Mouse (Mus musculus) heart, postnatal 0 days (tissue): ENCODE data around the gene Inpp5e. TPM values are rescaled to one million over a fixed set of nuclear protein-coding genes. Genes with fewer than 3 reads are reported as not detected.

ENCODE experiments used
- ATAC-seq: fragments of 200-750 bp; cut with Nextera tagmentation; 2 replicates; pipeline ENCODE4 v1.8.0; 2017; ENCODE audit warnings: low read depth, moderate number of reproducible peaks, moderate library complexity; ENCODE audit not compliant: insufficient read depth
- DNase-seq: peaks from one replicate; pipeline ENCODE4 v3.0.0-alpha.2; 2016; ENCODE audit warnings: low spot score
- H3K27ac ChIP-seq: fragments of 300-500 bp; sonication (generic); 2 replicates; pipeline ENCODE4 v1.5.1; 2014; ENCODE audit warnings: low read depth, mild to moderate bottlenecking
- H3K27me3 ChIP-seq: fragments of 300-500 bp; sonication (generic); 2 replicates; pipeline ENCODE4 v1.6.1; 2014; ENCODE audit warnings: low read length, mixed read lengths; ENCODE audit not compliant: control insufficient read depth, insufficient read depth
- H3K36me3 ChIP-seq: fragments of 300-500 bp; sonication (generic); replicated peaks from 2 replicates; pipeline ENCODE4 v1.6.1; 2014; ENCODE audit warnings: low read length, mixed read lengths; ENCODE audit not compliant: control insufficient read depth, insufficient read depth
- H3K4me1 ChIP-seq: fragments of 300-500 bp; sonication (generic); 2 replicates; pipeline ENCODE4 v1.6.1; 2014; ENCODE audit warnings: antibody characterized with exemption; ENCODE audit not compliant: control insufficient read depth, insufficient read depth
- H3K4me2 ChIP-seq: fragments of 300-500 bp; sonication (generic); 2 replicates; pipeline ENCODE4 v1.6.1; 2014; ENCODE audit warnings: low read depth, mild to moderate bottlenecking, low read length, moderate library complexity
- H3K4me3 ChIP-seq: fragments of 300-500 bp; sonication (generic); 2 replicates; pipeline ENCODE4 v1.5.1; 2014; ENCODE audit warnings: low read depth, low read length
- H3K9ac ChIP-seq: fragments of 300-500 bp; sonication (generic); replicated peaks from 2 replicates; pipeline ENCODE4 v1.6.1; 2014; ENCODE audit warnings: low read depth, low read length, mixed read lengths
- H3K9me3 ChIP-seq: fragments of 300-500 bp; sonication (generic); replicated peaks from 2 replicates; pipeline ENCODE4 v1.6.1; 2016; ENCODE audit warnings: low read length; ENCODE audit not compliant: control insufficient read depth
- CTCF ChIP-seq: IDR thresholded peaks from 2 replicates; pipeline ENCODE4 v1.5.1; 2016; ENCODE audit warnings: antibody characterized with exemption, control low read depth, low read depth
- EP300 ChIP-seq: IDR thresholded peaks from 2 replicates; pipeline ENCODE4 v1.6.1; 2016; ENCODE audit warnings: antibody characterized with exemption, low read depth
- WGBS: fragments of 180-500 bp; shearing (Covaris S2); extraction: QIAGEN DNeasy Blood & Tissue Kit; methylation state at CpG from one replicate; pipeline ENCODE4 v1.1.7; 2014; 5-methylcytosine and 5-hydroxymethylcytosine counted together
- polyA plus RNA-seq: library from polyadenylated mRNA; unstranded; fragments of >200 nt; fragmentation: Nextera tagmentation; extraction: Ambion mirVana; gene quantifications from 2 replicates; pipeline ENCODE4 v1.2.1, GENCODE M21; 2015
- total RNA-seq: library from RNA; depleted of rRNA; stranded (reverse); fragments of >200 nt; gene quantifications from 2 replicates; pipeline ENCODE4 v1.2.3, GENCODE M21; 2014; ENCODE audit warnings: low replicate concordance

Inpp5e gene
- total and polyA plus RNA-seq, 2 experiments from 2014 or later = 10.2 to 16.7 TPM

DNA sequence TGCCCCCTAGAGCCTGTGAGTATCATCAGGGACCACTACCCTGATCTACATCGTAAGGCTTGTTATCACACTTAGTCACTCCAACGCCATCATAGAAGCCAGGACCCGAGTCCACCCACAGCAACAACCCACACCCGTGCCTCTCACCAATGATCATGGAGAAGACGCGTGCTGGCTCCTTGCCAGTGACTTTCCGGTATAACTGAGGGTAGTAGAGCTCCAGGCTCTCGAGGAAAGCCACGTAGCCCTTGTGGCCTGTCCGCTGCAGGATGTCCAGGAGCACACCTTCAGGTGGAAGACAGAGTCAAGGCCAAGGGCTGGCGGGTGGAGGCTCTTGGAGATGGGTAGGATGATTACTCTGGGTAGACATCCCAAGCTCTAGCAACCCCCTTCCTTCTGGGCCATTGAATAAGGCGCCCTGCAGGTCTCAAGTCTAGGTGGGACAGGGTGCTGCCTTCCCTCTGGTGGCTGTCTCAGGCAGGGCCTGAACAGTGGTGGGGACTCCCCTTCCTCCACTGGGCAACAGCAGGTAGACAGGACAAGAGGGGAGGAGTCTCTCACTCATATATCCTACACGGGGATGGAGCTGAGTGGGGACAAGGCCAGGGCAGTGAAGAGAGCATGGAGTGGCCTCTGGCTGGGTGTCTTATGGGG lies 50.2 kb downstream of the Inpp5e start:
- no peak overlapping the region for H3K4me2 ChIP-seq
- ATAC-seq = no peak
- peaks cover 9% of the 10 kb centered on the region; the same call in 1 of the 2 replicates for H3K36me3 ChIP-seq
- 78% methylated on average over 13 of the region's 13 CpGs for WGBS
- H3K27me3 ChIP-seq = no peaks in the 10 kb centered on the region
- H3K4me1 ChIP-seq = no peaks in the 10 kb centered on the region
- no peak overlapping the region for H3K9ac ChIP-seq
- H3K9me3 ChIP-seq = no peaks in the 10 kb centered on the region
- DNase-seq = no peak
- no peak for TF ChIP-seq CTCF
- TF ChIP-seq EP300 = no peak
- H3K27ac ChIP-seq = no peak overlapping the region
- H3K4me3 ChIP-seq = no peak overlapping the region

DNA sequence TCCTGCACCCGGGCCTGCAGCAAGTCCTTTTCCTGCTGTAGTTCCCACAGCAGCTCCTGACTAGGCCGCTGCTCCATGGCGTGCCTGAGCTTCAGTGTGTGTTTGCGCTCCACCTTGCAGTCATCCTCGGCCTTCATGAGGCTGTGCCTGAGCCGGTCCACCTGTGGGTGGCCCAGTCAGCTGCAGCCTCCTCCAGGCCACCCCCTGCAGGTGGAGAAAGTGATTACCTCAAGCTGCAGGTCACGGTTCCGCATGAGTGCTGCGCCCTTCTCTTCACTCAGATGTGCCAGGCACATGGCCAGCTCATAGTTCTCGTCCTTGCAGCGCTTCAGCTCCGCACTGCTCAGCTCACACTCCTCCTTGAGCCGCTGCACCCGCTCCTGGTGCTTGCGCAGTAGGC lies 51.5 kb downstream of the Inpp5e start:
- H3K9ac ChIP-seq = no peak overlapping the region
- no peak overlapping the region for H3K4me3 ChIP-seq
- TF ChIP-seq EP300 = no peak
- no peak for TF ChIP-seq CTCF
- no peak overlapping the region for H3K4me2 ChIP-seq
- DNase-seq (no peak), ATAC-seq (no peak)
- H3K4me1 ChIP-seq = peaks cover 5% of the 10 kb centered on the region; the same call in 1 of the 2 replicates
- 56% methylated on average over 15 of the region's 15 CpGs for WGBS
- H3K27me3 ChIP-seq = no peaks in the 10 kb centered on the region
- H3K27ac ChIP-seq = no peak overlapping the region
- H3K36me3 ChIP-seq = no peaks in the 10 kb centered on the region
- no peaks in the 10 kb centered on the region for H3K9me3 ChIP-seq

DNA sequence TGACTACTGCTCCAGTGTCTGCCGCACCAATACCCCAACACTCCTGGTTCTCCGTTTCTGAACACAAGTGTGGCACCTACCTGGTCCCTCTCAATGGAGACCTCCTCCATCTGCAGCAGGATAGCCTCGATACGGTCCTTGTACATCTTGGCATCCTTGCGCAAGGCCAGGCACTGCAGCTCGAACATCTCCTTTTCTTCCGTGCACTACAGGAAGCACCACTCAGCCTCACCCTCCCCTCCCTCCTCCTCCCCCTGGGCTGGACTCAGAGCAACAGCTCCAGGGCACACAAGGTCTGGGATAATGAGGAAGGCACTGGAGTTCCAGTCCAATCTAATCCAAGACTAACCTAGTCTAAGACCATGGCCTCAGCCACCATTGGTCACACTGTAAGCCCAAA lies 52.3 kb downstream of the Inpp5e start:
- WGBS = 67% methylated on average over 7 of the region's 7 CpGs
- H3K4me2 ChIP-seq = no peak overlapping the region

DNA sequence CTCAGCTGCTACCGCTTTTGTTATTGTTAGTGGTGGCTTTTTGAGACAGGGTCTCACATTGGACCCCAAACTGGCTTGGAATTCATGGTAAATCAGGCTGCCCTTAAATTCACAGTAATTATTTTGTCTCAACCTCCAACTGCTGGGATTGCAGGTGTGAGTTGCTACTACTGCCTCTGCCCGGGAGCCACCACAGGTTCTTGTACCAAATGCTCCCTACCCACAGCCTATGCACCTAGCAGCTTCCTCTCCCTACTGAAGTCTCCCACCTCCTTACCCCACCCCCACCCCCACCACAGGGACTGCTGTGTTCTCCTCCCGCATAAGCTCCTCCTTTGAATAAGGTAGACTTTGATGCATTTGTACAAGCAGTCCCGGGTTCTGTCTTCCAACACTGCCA lies 52.8 kb downstream of the Inpp5e start:
- Histone ChIP-seq H3K36me3 (no peaks in the 10 kb centered on the region), H3K27me3 (no peaks in the 10 kb centered on the region), H3K4me1 (peaks cover 9% of the 10 kb centered on the region), H3K27ac (no peak overlapping the region), H3K4me3 (no peak overlapping the region), H3K9me3 (no peaks in the 10 kb centered on the region), H3K4me2 (no peak overlapping the region), H3K9ac (no peak overlapping the region)
- DNase-seq (no peak), ATAC-seq (no peak)
- no peak for TF ChIP-seq EP300
- 83% methylated on average over 4 of the region's 4 CpGs for WGBS

More for the DNA sequence above, 52.3 kb downstream of the Inpp5e start:
- no peaks in the 10 kb centered on the region for H3K27me3 ChIP-seq
- no peaks in the 10 kb centered on the region for H3K9me3 ChIP-seq
- H3K4me3 ChIP-seq = no peak overlapping the region
- no peak for TF ChIP-seq CTCF
- TF ChIP-seq EP300 = no peak
- ATAC-seq (no peak), DNase-seq (no peak)
- H3K27ac ChIP-seq = no peak overlapping the region
- no peaks in the 10 kb centered on the region for H3K36me3 ChIP-seq
- H3K4me1 ChIP-seq = peaks cover 8% of the 10 kb centered on the region
- no peak overlapping the region for H3K9ac ChIP-seq

DNA sequence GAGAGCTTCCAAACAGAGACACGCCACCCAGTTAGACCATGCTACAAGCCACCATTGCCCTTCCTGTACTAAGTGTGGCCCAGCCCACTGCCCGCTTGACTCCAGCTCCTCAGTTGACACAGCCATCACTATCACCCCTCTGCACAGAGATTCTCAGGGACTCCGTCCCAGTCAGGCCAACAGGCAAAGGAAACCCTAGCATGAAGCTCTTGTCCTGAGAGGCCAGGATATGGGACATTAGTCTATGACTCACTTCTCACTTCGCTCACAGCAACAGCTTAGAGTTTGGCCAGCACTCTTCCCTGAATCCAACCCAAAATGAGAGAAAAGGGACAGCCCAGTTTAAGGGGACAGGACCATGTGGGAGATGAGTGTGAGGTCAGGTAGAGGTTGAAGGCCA lies 54.6 kb downstream of the Inpp5e start:
- DNase-seq (no peak), ATAC-seq (no peak)
- Histone ChIP-seq H3K27ac (no peak overlapping the region), H3K4me3 (no peak overlapping the region), H3K9ac (no peak overlapping the region), H3K4me2 (no peak overlapping the region), H3K36me3 (peaks cover 7% of the 10 kb centered on the region), H3K4me1 (peaks cover 15% of the 10 kb centered on the region), H3K27me3 (no peaks in the 10 kb centered on the region), H3K9me3 (no peaks in the 10 kb centered on the region)
- TF ChIP-seq CTCF = no peak
- no peak for TF ChIP-seq EP300
- 75% methylated on average over 4 of the region's 4 CpGs for WGBS
